Mouse (Mus musculus): Measurements from ENCODE around the gene Fbln1.

DNA sequence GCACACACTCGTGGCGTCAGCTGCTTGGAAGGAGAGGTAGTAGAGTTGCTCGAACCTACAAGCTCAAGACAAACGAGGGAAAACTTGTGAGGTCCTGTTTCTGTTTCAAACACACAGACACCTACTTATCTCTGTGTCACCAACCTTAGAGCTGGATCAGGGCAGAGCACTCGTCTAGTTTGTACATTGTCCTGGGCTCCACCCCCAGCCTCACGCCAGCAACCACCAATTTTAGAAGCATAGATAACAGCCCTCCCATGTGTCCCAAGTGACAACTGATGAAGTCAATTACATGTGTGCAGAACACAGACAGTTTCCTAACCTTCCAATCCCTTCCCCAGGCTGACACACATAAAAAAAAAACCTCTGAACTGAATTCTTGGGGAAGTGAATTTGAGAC, 27.6 kb upstream of the Fbln1 start:
- no peak for TF ChIP-seq FLI1 (IDR thresholded peaks at IDR 0.05; ENCODE audit: low read length)
- no peak for TF ChIP-seq GATA1 (IDR thresholded peaks at IDR 0.05; ENCODE audit: borderline replicate concordance, low read length)
